Mouse (Mus musculus) ES-CJ7 (cell line): ENCODE results near the gene Ptprc.

ENCODE experiments used
- DNase-seq: peaks from one replicate; pipeline ENCODE4 v3.0.0; 2011; ENCODE audit warnings: low read depth, low spot score

Ptprc gene

GRCm38 (mm10) chr1:138040556-138040955 lies 135.0 kb downstream of the Ptprc start:
- no peak for DNase-seq

- DNase-seq, result no peak
These were observed 136.3 kb downstream of the Ptprc start for GRCm38 (mm10) chr1:138039201-138039600.

- no peak for DNase-seq
These were observed 138.0 kb downstream of the Ptprc start for GRCm38 (mm10) chr1:138037484-138037883.

GRCm38 (mm10) chr1:138029649-138030048 lies 145.9 kb downstream of the Ptprc start:
- no peak for DNase-seq

GRCm38 (mm10) chr1:138025298-138025697 lies 150.2 kb downstream of the Ptprc start:
- no peak for DNase-seq

GRCm38 (mm10) chr1:138023601-138024000 lies 151.9 kb downstream of the Ptprc start:
- no peak for DNase-seq

GRCm38 (mm10) chr1:138022918-138023295 lies 152.6 kb downstream of the Ptprc start:
- no peak for DNase-seq

GRCm38 (mm10) chr1:138021962-138022917 lies 153.3 kb downstream of the Ptprc start:
- no peak for DNase-seq
